Mouse (Mus musculus) cerebellum, postnatal 36 days (tissue): ENCODE measurements around the gene Bclaf1.
A peak's percentile ranks its signal among the peaks of the same experiment; 100 is the strongest.

Experiments used
- DNase-seq, 2 experiments: peaks; one replicate each; pipeline ENCODE4 v3.0.0; 2021 to 2022; ENCODE audit warnings: mixed read lengths in 2 of 2

The Bclaf1 gene

GRCm38 (mm10) chr10:20311918-20312735 lies at the start of gene Bclaf1:
TSS of gene Bclaf1 (plus strand) at chr10:20312469.
- DNase-seq, result peak; percentile 98 to 100

- DNase-seq, result no peak
These were observed 49.4 kb upstream of the Bclaf1 start for GRCm38 (mm10) chr10:20262896-20263295.

GRCm38 (mm10) chr10:20264479-20264878 lies 47.8 kb upstream of the Bclaf1 start:
- DNase-seq, result no peak

- no peak for DNase-seq
These were observed 45.2 kb upstream of the Bclaf1 start for GRCm38 (mm10) chr10:20267032-20267431.

GRCm38 (mm10) chr10:20268945-20269344 lies 43.3 kb upstream of the Bclaf1 start:
- DNase-seq, result no peak

GRCm38 (mm10) chr10:20272380-20272779 lies 39.9 kb upstream of the Bclaf1 start:
- DNase-seq, result no peak

- DNase-seq, result no peak
These were observed 39.0 kb upstream of the Bclaf1 start for GRCm38 (mm10) chr10:20273278-20273677.

- no peak for DNase-seq
These were observed 38.2 kb upstream of the Bclaf1 start for GRCm38 (mm10) chr10:20274022-20274421.

- DNase-seq, result no peak
These were observed 30.8 kb upstream of the Bclaf1 start for GRCm38 (mm10) chr10:20281456-20281855.

- DNase-seq, result peak in 1 of 2 experiments; percentile 24
These were observed 26.8 kb upstream of the Bclaf1 start for GRCm38 (mm10) chr10:20285289-20285975.

GRCm38 (mm10) chr10:20285994-20286836 lies 26.1 kb upstream of the Bclaf1 start:
- DNase-seq, result no peak

- DNase-seq, result no peak
These were observed 24.9 kb upstream of the Bclaf1 start for GRCm38 (mm10) chr10:20287369-20287768.

- DNase-seq, result peak; percentile 85 to 86
These were observed 21.8 kb upstream of the Bclaf1 start for GRCm38 (mm10) chr10:20290467-20290883.

GRCm38 (mm10) chr10:20295961-20296360 lies 16.3 kb upstream of the Bclaf1 start:
- DNase-seq, result no peak

GRCm38 (mm10) chr10:20298152-20298920 lies 13.9 kb upstream of the Bclaf1 start:
- no peak for DNase-seq

GRCm38 (mm10) chr10:20299114-20299513 lies 13.2 kb upstream of the Bclaf1 start:
- no peak for DNase-seq

- DNase-seq, result no peak
These were observed 1.1 kb upstream of the Bclaf1 start for GRCm38 (mm10) chr10:20310969-20311769.

GRCm38 (mm10) chr10:20312736-20313301 lies 550 bp downstream of the Bclaf1 start:
- DNase-seq, result peak; percentile 86 to 90

- peak in 1 of 2 experiments; percentile 11 for DNase-seq
These were observed 1.2 kb downstream of the Bclaf1 start for GRCm38 (mm10) chr10:20313447-20313846.

GRCm38 (mm10) chr10:20313941-20314340 lies 1.7 kb downstream of the Bclaf1 start:
- DNase-seq, result no peak

- peak; percentile 16 to 22 for DNase-seq
These were observed 2.5 kb downstream of the Bclaf1 start for GRCm38 (mm10) chr10:20314797-20315196.
